Mouse (Mus musculus) thymus, adult 2 months (tissue): Measurements from ENCODE around the gene Usf3.

Source experiments
- CTCF ChIP-seq: fragments of 200-500 bp; IDR thresholded peaks from 2 replicates; pipeline ENCODE4 v1.5.1; 2012; ENCODE audit warnings: mild to moderate bottlenecking, control low read depth, low read length, moderate library complexity, borderline replicate concordance; ENCODE audit not compliant: control insufficient read depth, poor library complexity, insufficient read depth; ENCODE audit errors: extremely low read depth
- POLR2A ChIP-seq: fragments of 200-500 bp; IDR thresholded peaks from 2 replicates; pipeline ENCODE4 v1.6.1; 2012; ENCODE audit warnings: mild to moderate bottlenecking, low read length, control low read depth, moderate library complexity; ENCODE audit not compliant: control insufficient read depth, poor library complexity, insufficient read depth; ENCODE audit errors: extremely low read depth

DNA sequence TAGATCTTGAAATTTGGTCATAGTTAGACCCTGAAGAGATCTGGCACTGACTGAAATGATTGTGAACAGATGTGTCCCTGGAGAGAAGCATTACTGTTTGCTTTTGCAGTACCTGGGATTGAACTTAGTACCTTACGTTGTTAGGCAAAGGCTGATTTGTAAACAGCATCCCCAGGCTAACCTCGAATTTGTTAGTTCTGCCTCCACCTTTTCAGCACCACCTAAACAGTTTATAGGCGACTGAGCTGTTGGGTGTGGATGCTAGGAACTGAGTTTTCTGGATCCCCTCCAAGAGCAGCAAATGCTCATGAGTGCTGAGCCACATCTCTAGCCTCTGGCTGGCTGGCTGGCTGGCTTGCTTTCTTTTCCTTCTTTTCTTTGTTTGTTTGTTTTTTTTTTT lies 7.9 kb upstream of the Usf3 start:
- TF ChIP-seq POLR2A (no peak), CTCF (no peak)
